Mouse (Mus musculus): Measurements from ENCODE around the gene Sct.

DNA sequence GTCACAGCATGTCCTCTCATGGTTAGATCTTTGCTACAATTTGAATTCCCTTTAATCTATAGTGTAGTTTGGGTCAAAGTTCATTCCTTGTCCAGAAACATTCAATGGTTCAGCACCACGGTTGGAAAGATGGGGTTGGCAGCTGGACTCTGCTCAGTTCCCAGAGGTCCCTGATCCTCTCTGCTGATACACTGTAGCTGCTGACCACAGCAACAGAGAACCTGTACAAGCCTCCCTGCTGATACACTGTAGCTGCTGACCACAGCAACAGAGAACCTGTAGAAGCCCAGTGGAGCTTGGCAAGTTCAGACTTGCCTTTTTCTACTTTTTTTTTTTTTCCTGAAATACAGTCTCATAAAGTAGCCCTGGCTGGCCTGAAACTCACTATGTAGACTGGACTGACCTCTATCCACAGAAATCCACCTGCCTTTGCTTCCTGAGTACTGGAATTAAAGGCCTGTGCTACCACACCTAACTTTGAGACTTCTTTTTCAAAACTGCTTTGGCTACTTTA lies 38.7 kb upstream of the Sct start:
- TF ChIP-seq CTCF (IDR thresholded peaks at IDR 0.05; ENCODE audit: low read depth, low read length) (no peak), EP300 (IDR thresholded peaks at IDR 0.05; ENCODE audit: insufficient read depth, low read depth, low read length) (no peak), POLR2A (IDR thresholded peaks at IDR 0.05; ENCODE audit: insufficient read depth, low read length) (no peak)
